Mouse (Mus musculus): ENCODE measurements around the gene Slc35f1. TPM values are rescaled to one million over a fixed set of nuclear protein-coding genes. Genes with fewer than 3 reads are reported as not detected.

Slc35f1 gene
- total and polyA plus RNA-seq, 3 experiments, result 0.07 to 0.11 TPM; not detected in 1

DNA sequence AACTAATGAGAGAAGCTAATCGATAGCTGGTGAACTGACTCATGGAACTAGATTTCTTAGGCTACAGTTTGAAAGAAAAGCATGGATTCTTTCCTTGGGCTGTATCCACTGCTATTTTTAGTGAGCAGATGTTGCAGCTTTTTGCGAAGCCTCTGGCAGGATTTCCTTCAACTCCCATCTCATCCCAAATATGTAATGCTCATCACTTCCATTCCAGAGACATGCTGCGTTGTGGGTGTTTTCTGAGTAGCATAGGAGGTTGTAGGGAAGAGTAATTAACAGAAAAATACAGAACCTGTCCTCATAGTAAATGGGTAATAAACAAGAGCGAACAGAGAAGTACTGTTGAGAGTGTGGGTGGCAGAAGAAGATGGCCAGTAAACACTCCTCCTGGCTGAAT, 21.8 kb downstream of the Slc35f1 start:
- TF ChIP-seq POLR2A (IDR thresholded peaks at IDR 0.05; ENCODE audit: low read depth, low read length) (no peak), UBTF (IDR thresholded peaks at IDR 0.05; ENCODE audit: low read depth, low read length) (no peak), ELF1 (IDR thresholded peaks at IDR 0.05; ENCODE audit: low read depth, low read length) (no peak), JUND (conservative IDR thresholded peaks at IDR 0.05; ENCODE audit: low read depth, low read length) (no peak), HCFC1 (IDR thresholded peaks at IDR 0.05; ENCODE audit: low read depth, low read length) (no peak), ZKSCAN1 (IDR thresholded peaks at IDR 0.05; ENCODE audit: borderline replicate concordance, low read depth, low read length) (no peak), TCF12 (IDR thresholded peaks at IDR 0.05; ENCODE audit: low read depth, low read length) (no peak), CHD2 (IDR thresholded peaks at IDR 0.05; ENCODE audit: low read length) (no peak), PAX5 (IDR thresholded peaks at IDR 0.05; ENCODE audit: low read length) (no peak), USF1 (IDR thresholded peaks at IDR 0.05; ENCODE audit: low read depth, low read length) (no peak), ZMIZ1 (IDR thresholded peaks at IDR 0.05; ENCODE audit: low read depth, low read length) (no peak), EP300 (IDR thresholded peaks at IDR 0.05; ENCODE audit: low read length) (no peak), E2F4 (IDR thresholded peaks at IDR 0.05; ENCODE audit: insufficient replicate concordance, low read depth, low read length) (no peak), ZNF384 (IDR thresholded peaks at IDR 0.05; ENCODE audit: low read depth, low read length) (no peak), USF2 (conservative IDR thresholded peaks at IDR 0.05; ENCODE audit: low read depth, low read length) (no peak), RAD21 (IDR thresholded peaks at IDR 0.05; ENCODE audit: low read depth, low read length) (no peak), NRF1 (IDR thresholded peaks at IDR 0.05; ENCODE audit: low read depth, low read length) (no peak), CTCF (conservative IDR thresholded peaks at IDR 0.05 in 1 of 2, IDR thresholded peaks at IDR 0.05 in 1 of 2; ENCODE audit: low read depth in 2 of 2, low read length in 2 of 2) (no peak), KAT2A (IDR thresholded peaks at IDR 0.05; ENCODE audit: insufficient replicate concordance, low read length) (no peak)
- Histone ChIP-seq H3K36me3 (replicated peaks in 1 of 2; ENCODE audit: control insufficient read depth in 1 of 2, insufficient read depth in 1 of 2, low read length in 1 of 2) (no peaks in the 10 kb centered on the region), H3K9ac (ENCODE audit: insufficient read depth, low read depth) (no peak overlapping the region), H3K4me2 (ENCODE audit: insufficient read depth, low read depth, poor library complexity, severe bottlenecking) (no peak overlapping the region), H3K9me3 (replicated peaks; ENCODE audit: low read length) (no peaks in the 10 kb centered on the region), H3K79me2 (replicated peaks; ENCODE audit: control insufficient read depth, extremely low read depth, insufficient read depth, poor library complexity, severe bottlenecking) (no peaks in the 10 kb centered on the region), H3K4me3 (replicated peaks in 1 of 3; ENCODE audit: low read depth in 2 of 3, low read length in 2 of 3, poor library complexity in 1 of 3) (no peak overlapping the region), H3K4me1 (ENCODE audit: control insufficient read depth in 1 of 2, insufficient read depth in 2 of 2) (no peaks in the 10 kb centered on the region), H3K27ac (ENCODE audit: insufficient read depth, low read depth) (no peak overlapping the region), H3K27me3 (replicated peaks) (no peaks in the 10 kb centered on the region)
- dilution Hi-C loops (cut with MboI; ENCODE audit: extremely low pct_ligation_motif_present, extremely low pct_unique_long_range_greater_than_20kb, low sequenced_read_pairs), result no loop called here
- no peak for DNase-seq (ENCODE audit: extremely low read depth)
- in situ Hi-C loops (cut with MboI; ENCODE audit: low pct_ligation_motif_present, low pct_unique_long_range_greater_than_20kb, low sequenced_read_pairs), result no loop called here

DNA sequence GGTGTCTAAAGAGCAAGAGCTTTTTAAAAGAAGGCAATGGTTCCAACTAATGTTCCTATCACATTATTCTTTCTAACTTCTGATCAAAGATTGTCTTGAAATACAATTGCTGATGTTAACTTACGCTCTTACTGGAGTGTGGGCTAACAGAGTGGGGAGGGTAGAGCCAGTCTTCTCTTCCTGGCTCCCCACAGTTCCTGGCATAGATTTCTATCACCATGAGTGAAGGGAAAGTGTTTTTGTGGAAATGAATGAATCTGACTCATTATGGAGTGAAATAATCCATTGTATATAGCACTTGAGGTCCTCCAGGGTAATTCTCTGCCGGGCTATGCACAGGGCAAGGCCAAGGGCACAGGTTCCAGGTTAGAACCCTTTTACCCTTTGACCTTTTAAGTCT, 24.2 kb downstream of the Slc35f1 start:
- Histone ChIP-seq H3K9me3 (replicated peaks; ENCODE audit: low read length) (no peaks in the 10 kb centered on the region), H3K4me3 (replicated peaks in 1 of 3; ENCODE audit: low read depth in 2 of 3, low read length in 2 of 3, poor library complexity in 1 of 3) (no peak overlapping the region), H3K79me2 (replicated peaks; ENCODE audit: control insufficient read depth, extremely low read depth, insufficient read depth, poor library complexity, severe bottlenecking) (no peaks in the 10 kb centered on the region), H3K36me3 (replicated peaks in 1 of 2; ENCODE audit: control insufficient read depth in 1 of 2, insufficient read depth in 1 of 2, low read length in 1 of 2) (no peaks in the 10 kb centered on the region), H3K4me1 (ENCODE audit: control insufficient read depth in 1 of 2, insufficient read depth in 2 of 2) (no peaks in the 10 kb centered on the region), H3K27me3 (replicated peaks) (no peaks in the 10 kb centered on the region), H3K9ac (ENCODE audit: insufficient read depth, low read depth) (no peak overlapping the region), H3K27ac (ENCODE audit: insufficient read depth, low read depth) (no peak overlapping the region), H3K4me2 (ENCODE audit: insufficient read depth, low read depth, poor library complexity, severe bottlenecking) (no peak overlapping the region)
- dilution Hi-C loops (cut with MboI; ENCODE audit: extremely low pct_ligation_motif_present, extremely low pct_unique_long_range_greater_than_20kb, low sequenced_read_pairs), result no loop called here
- DNase-seq (ENCODE audit: extremely low read depth), result no peak
- TF ChIP-seq E2F4 (IDR thresholded peaks at IDR 0.05; ENCODE audit: insufficient replicate concordance, low read depth, low read length) (no peak), KAT2A (IDR thresholded peaks at IDR 0.05; ENCODE audit: insufficient replicate concordance, low read length) (no peak), ZC3H11A (IDR thresholded peaks at IDR 0.05; ENCODE audit: low read depth, low read length) (no peak), CTCF (conservative IDR thresholded peaks at IDR 0.05 in 1 of 2, IDR thresholded peaks at IDR 0.05 in 1 of 2; ENCODE audit: low read depth in 2 of 2, low read length in 2 of 2) (no peak), PAX5 (IDR thresholded peaks at IDR 0.05; ENCODE audit: low read length) (no peak), IRF4 (IDR thresholded peaks at IDR 0.05; ENCODE audit: low read depth, low read length) (no peak), POLR2AphosphoS2 (IDR thresholded peaks at IDR 0.05; ENCODE audit: low read depth, low read length) (no peak), NELFE (IDR thresholded peaks at IDR 0.05; ENCODE audit: low read depth, low read length) (no peak), SIN3A (IDR thresholded peaks at IDR 0.05; ENCODE audit: low read length) (no peak), USF1 (IDR thresholded peaks at IDR 0.05; ENCODE audit: low read depth, low read length) (no peak), JUND (conservative IDR thresholded peaks at IDR 0.05; ENCODE audit: low read depth, low read length) (no peak), NRF1 (IDR thresholded peaks at IDR 0.05; ENCODE audit: low read depth, low read length) (no peak), MAFK (IDR thresholded peaks at IDR 0.05; ENCODE audit: insufficient replicate concordance, low read length) (no peak), MXI1 (IDR thresholded peaks at IDR 0.05; ENCODE audit: low read depth, low read length) (no peak), MAX (IDR thresholded peaks at IDR 0.05; ENCODE audit: low read length) (no peak)
- in situ Hi-C loops (cut with MboI; ENCODE audit: low pct_ligation_motif_present, low pct_unique_long_range_greater_than_20kb, low sequenced_read_pairs), result no loop called here

Measured in CH12.LX (cell line).